Mouse (Mus musculus) forebrain, embryonic 12.5 days (tissue): ENCODE measurements at regions not wholly inside any gene's neighbourhood (a gene's known extent, or its start where the extent isn't known, plus 50 kb on each side); places are given as distances from the start of the nearest gene placed in this dataset.

ENCODE experiments used
- ATAC-seq: fragments of 200-750 bp; cut with Nextera tagmentation; 2 replicates; pipeline ENCODE4 v1.8.0; 2017; ENCODE audit warnings: moderate TSS enrichment; ENCODE audit not compliant: low FRiP score
- H3K27ac ChIP-seq: fragments of 300-500 bp; sonication (generic); 2 replicates; pipeline ENCODE4 v1.5.1; 2016; ENCODE audit warnings: mild to moderate bottlenecking
- H3K27me3 ChIP-seq: fragments of 300-500 bp; sonication (generic); 2 replicates; pipeline ENCODE4 v1.6.1; 2016; ENCODE audit warnings: mild to moderate bottlenecking
- H3K36me3 ChIP-seq: fragments of 300-500 bp; sonication (generic); replicated peaks from 2 replicates; pipeline ENCODE4 v1.6.1; 2016; ENCODE audit warnings: mild to moderate bottlenecking
- H3K4me1 ChIP-seq: fragments of 300-500 bp; sonication (generic); 2 replicates; pipeline ENCODE4 v1.6.1; 2016
- H3K4me2 ChIP-seq: fragments of 300-500 bp; sonication (generic); 2 replicates; pipeline ENCODE4 v1.6.1; 2016; ENCODE audit warnings: mild to moderate bottlenecking, moderate library complexity
- H3K4me3 ChIP-seq: fragments of 300-500 bp; sonication (generic); replicated peaks from 2 replicates; pipeline ENCODE4 v1.5.1; 2016; ENCODE audit warnings: mild to moderate bottlenecking
- H3K9ac ChIP-seq: fragments of 300-500 bp; sonication (generic); 2 replicates; pipeline ENCODE4 v1.6.1; 2016; ENCODE audit warnings: mild to moderate bottlenecking
- H3K9me3 ChIP-seq: fragments of 300-500 bp; sonication (generic); 2 replicates; pipeline ENCODE4 v1.6.1; 2016
- WGBS: fragments of 180-500 bp; shearing (Covaris S2); methylation state at CpG from one replicate; pipeline ENCODE4 v1.1.7; 2016; 5-methylcytosine and 5-hydroxymethylcytosine counted together

GRCm38 (mm10) chr12:71624076-71624475 is 206.8 kb upstream of the Daam1 start:
- H3K27me3 ChIP-seq, result no peaks in the 10 kb centered on the region
- WGBS, result 85% methylated on average over 8 of the region's 8 CpGs
- ATAC-seq, result no peak

GRCm38 (mm10) chr12:71624676-71625075 is 206.2 kb upstream of the Daam1 start:
- H3K4me3 ChIP-seq, result no peak overlapping the region
- no peak overlapping the region for H3K4me2 ChIP-seq
- H3K9me3 ChIP-seq, result no peaks in the 10 kb centered on the region
- H3K9ac ChIP-seq, result no peak overlapping the region
- WGBS, result 65% methylated on average over 6 of the region's 6 CpGs
- peaks cover 8% of the 10 kb centered on the region; the same call in 1 of the 2 replicates for H3K4me1 ChIP-seq
- no peak overlapping the region for H3K27ac ChIP-seq
- H3K27me3 ChIP-seq, result no peaks in the 10 kb centered on the region
- no peaks in the 10 kb centered on the region for H3K36me3 ChIP-seq
- no peak for ATAC-seq

More at GRCm38 (mm10) chr12:71624076-71624475, 206.8 kb upstream of the Daam1 start:
- Histone ChIP-seq H3K4me3 (no peak overlapping the region), H3K4me1 (peaks cover 8% of the 10 kb centered on the region; the same call in 1 of the 2 replicates), H3K9me3 (no peaks in the 10 kb centered on the region), H3K36me3 (no peaks in the 10 kb centered on the region), H3K27ac (no peak overlapping the region), H3K9ac (no peak overlapping the region), H3K4me2 (no peak overlapping the region)

GRCm38 (mm10) chr12:71625115-71625514 is 205.8 kb upstream of the Daam1 start:
- Histone ChIP-seq H3K4me2 (no peak overlapping the region), H3K4me1 (peaks cover 6% of the 10 kb centered on the region; the same call in 1 of the 2 replicates), H3K9me3 (no peaks in the 10 kb centered on the region), H3K4me3 (no peak overlapping the region), H3K36me3 (no peaks in the 10 kb centered on the region), H3K27me3 (no peaks in the 10 kb centered on the region), H3K9ac (no peak overlapping the region), H3K27ac (no peak overlapping the region)
- no peak for ATAC-seq
- WGBS, result 77% methylated on average over 4 of the region's 4 CpGs

GRCm38 (mm10) chr12:71626801-71627200 is 204.1 kb upstream of the Daam1 start:
- no peaks in the 10 kb centered on the region for H3K9me3 ChIP-seq
- 0 out of 2 replicates have a peak, but pooled peaks cover 3% of the 10 kb centered on the region for H3K4me1 ChIP-seq
- ATAC-seq, result no peak
- 80% methylated on average over 4 of the region's 4 CpGs for WGBS
- no peaks in the 10 kb centered on the region for H3K27me3 ChIP-seq
- H3K9ac ChIP-seq, result no peak overlapping the region
- H3K36me3 ChIP-seq, result no peaks in the 10 kb centered on the region
- H3K27ac ChIP-seq, result no peak overlapping the region
- no peak overlapping the region for H3K4me3 ChIP-seq
- no peak overlapping the region for H3K4me2 ChIP-seq

- Histone ChIP-seq H3K4me2 (no peak overlapping the region), H3K36me3 (no peaks in the 10 kb centered on the region), H3K9me3 (no peaks in the 10 kb centered on the region), H3K27ac (no peak overlapping the region), H3K9ac (no peak overlapping the region), H3K4me3 (no peak overlapping the region), H3K4me1 (0 out of 2 replicates have a peak, but pooled peaks cover 3% of the 10 kb centered on the region), H3K27me3 (no peaks in the 10 kb centered on the region)
- WGBS, result 78% methylated on average over 17 of the region's 17 CpGs
- ATAC-seq, result no peak
These were observed 203.2 kb upstream of the Daam1 start for GRCm38 (mm10) chr12:71627421-71628339.

GRCm38 (mm10) chr12:71628340-71628738 is 202.5 kb upstream of the Daam1 start:
- no peaks in the 10 kb centered on the region for H3K9me3 ChIP-seq
- H3K36me3 ChIP-seq, result no peaks in the 10 kb centered on the region
- no peak for ATAC-seq
- H3K4me3 ChIP-seq, result no peak overlapping the region
- 0 out of 2 replicates have a peak, but pooled peaks cover 3% of the 10 kb centered on the region for H3K4me1 ChIP-seq
- H3K27ac ChIP-seq, result no peak overlapping the region
- H3K9ac ChIP-seq, result no peak overlapping the region
- H3K27me3 ChIP-seq, result no peaks in the 10 kb centered on the region
- WGBS, result 54% methylated on average over 5 of the region's 5 CpGs
- H3K4me2 ChIP-seq, result no peak overlapping the region

GRCm38 (mm10) chr12:71628796-71629195 is 202.1 kb upstream of the Daam1 start:
- 89% methylated on average over 10 of the region's 10 CpGs for WGBS
- H3K27ac ChIP-seq, result no peak overlapping the region
- no peak overlapping the region for H3K4me3 ChIP-seq
- 0 out of 2 replicates have a peak, but pooled peaks cover 3% of the 10 kb centered on the region for H3K4me1 ChIP-seq
- H3K36me3 ChIP-seq, result no peaks in the 10 kb centered on the region
- H3K9me3 ChIP-seq, result no peaks in the 10 kb centered on the region
- no peak overlapping the region for H3K4me2 ChIP-seq
- no peaks in the 10 kb centered on the region for H3K27me3 ChIP-seq
- no peak; the same call in 1 of the 2 replicates for ATAC-seq
- no peak overlapping the region for H3K9ac ChIP-seq

- H3K4me2 ChIP-seq, result no peak overlapping the region
- H3K4me3 ChIP-seq, result no peak overlapping the region
- no peak for ATAC-seq
- no peak overlapping the region for H3K27ac ChIP-seq
- no peaks in the 10 kb centered on the region for H3K27me3 ChIP-seq
- WGBS, result 92% methylated on average over 3 of the region's 3 CpGs
- H3K9me3 ChIP-seq, result no peaks in the 10 kb centered on the region
- no peak overlapping the region for H3K9ac ChIP-seq
- H3K36me3 ChIP-seq, result no peaks in the 10 kb centered on the region
- 0 out of 2 replicates have a peak, but pooled peaks cover 3% of the 10 kb centered on the region for H3K4me1 ChIP-seq
These were observed 200.5 kb upstream of the Daam1 start for GRCm38 (mm10) chr12:71630386-71630785.

GRCm38 (mm10) chr12:71636300-71636699 is 194.6 kb upstream of the Daam1 start:
- H3K9me3 ChIP-seq, result no peaks in the 10 kb centered on the region
- no peaks in the 10 kb centered on the region for H3K36me3 ChIP-seq
- H3K4me1 ChIP-seq, result peaks cover 5% of the 10 kb centered on the region
- H3K9ac ChIP-seq, result no peak overlapping the region
- no peak for ATAC-seq
- 85% methylated on average over 6 of the region's 6 CpGs for WGBS
- H3K4me3 ChIP-seq, result no peak overlapping the region
- 0 out of 2 replicates have a peak, but pooled peaks cover 7% of the 10 kb centered on the region for H3K27me3 ChIP-seq
- H3K27ac ChIP-seq, result no peak overlapping the region
- H3K4me2 ChIP-seq, result no peak overlapping the region

GRCm38 (mm10) chr12:71637248-71637647 is 193.6 kb upstream of the Daam1 start:
- Histone ChIP-seq H3K27me3 (0 out of 2 replicates have a peak, but pooled peaks cover 7% of the 10 kb centered on the region), H3K4me1 (peaks cover 5% of the 10 kb centered on the region), H3K36me3 (no peaks in the 10 kb centered on the region), H3K27ac (no peak overlapping the region), H3K4me2 (no peak overlapping the region), H3K9ac (no peak overlapping the region), H3K4me3 (no peak overlapping the region), H3K9me3 (no peaks in the 10 kb centered on the region)
- 44% methylated on average over 3 of the region's 3 CpGs for WGBS
- ATAC-seq, result no peak

GRCm38 (mm10) chr12:71638246-71638645 is 192.6 kb upstream of the Daam1 start:
- Histone ChIP-seq H3K9me3 (no peaks in the 10 kb centered on the region), H3K36me3 (no peaks in the 10 kb centered on the region), H3K27me3 (0 out of 2 replicates have a peak, but pooled peaks cover 7% of the 10 kb centered on the region), H3K27ac (no peak overlapping the region), H3K9ac (no peak overlapping the region), H3K4me3 (no peak overlapping the region), H3K4me2 (no peak overlapping the region), H3K4me1 (peaks cover 5% of the 10 kb centered on the region)
- no peak for ATAC-seq
- WGBS, result 29% methylated on average over 8 of the region's 8 CpGs

GRCm38 (mm10) chr12:71640058-71640501 is 190.8 kb upstream of the Daam1 start:
- H3K4me1 ChIP-seq, result peaks cover 5% of the 10 kb centered on the region
- no peak overlapping the region for H3K9ac ChIP-seq
- no peaks in the 10 kb centered on the region for H3K9me3 ChIP-seq
- no peaks in the 10 kb centered on the region for H3K36me3 ChIP-seq
- 72% methylated on average over 10 of the region's 10 CpGs for WGBS
- H3K4me3 ChIP-seq, result no peak overlapping the region
- 0 out of 2 replicates have a peak, but pooled peaks cover 7% of the 10 kb centered on the region for H3K27me3 ChIP-seq
- ATAC-seq, result no peak
- H3K4me2 ChIP-seq, result no peak overlapping the region
- no peak overlapping the region for H3K27ac ChIP-seq
